Mouse (Mus musculus): ENCODE results near the gene Scgb1c1.
A peak's percentile ranks its signal among the peaks of the same experiment; 100 is the strongest.

- TF ChIP-seq CTCF (IDR thresholded peaks at IDR 0.05; ENCODE audit: extremely low read depth, insufficient read length, insufficient replicate concordance, low read depth, low read length) = no peak
- peak; percentile 47; the same call in 1 of the 2 replicates for TF ChIP-seq POLR2A (IDR thresholded peaks at IDR 0.05; ENCODE audit: low read depth, low read length)
Measured at GRCm38 (mm10) chr7:140834968-140835757, 10.2 kb upstream of the Scgb1c1 start, which contains the start of gene Urah.
